Mouse (Mus musculus): ENCODE measurements around the gene Ak7. TPM values are rescaled to one million over a fixed set of nuclear protein-coding genes. Genes with fewer than 3 reads are reported as not detected.

Gene Ak7
- polyA plus RNA-seq (2014; fragmentation: Illumina TruSeq; extraction: RNeasy Lipid Tissue Mini Kit (QIAGEN cat#74804); ENCODE audit: low read depth, low replicate concordance), result 53.2 TPM

DNA sequence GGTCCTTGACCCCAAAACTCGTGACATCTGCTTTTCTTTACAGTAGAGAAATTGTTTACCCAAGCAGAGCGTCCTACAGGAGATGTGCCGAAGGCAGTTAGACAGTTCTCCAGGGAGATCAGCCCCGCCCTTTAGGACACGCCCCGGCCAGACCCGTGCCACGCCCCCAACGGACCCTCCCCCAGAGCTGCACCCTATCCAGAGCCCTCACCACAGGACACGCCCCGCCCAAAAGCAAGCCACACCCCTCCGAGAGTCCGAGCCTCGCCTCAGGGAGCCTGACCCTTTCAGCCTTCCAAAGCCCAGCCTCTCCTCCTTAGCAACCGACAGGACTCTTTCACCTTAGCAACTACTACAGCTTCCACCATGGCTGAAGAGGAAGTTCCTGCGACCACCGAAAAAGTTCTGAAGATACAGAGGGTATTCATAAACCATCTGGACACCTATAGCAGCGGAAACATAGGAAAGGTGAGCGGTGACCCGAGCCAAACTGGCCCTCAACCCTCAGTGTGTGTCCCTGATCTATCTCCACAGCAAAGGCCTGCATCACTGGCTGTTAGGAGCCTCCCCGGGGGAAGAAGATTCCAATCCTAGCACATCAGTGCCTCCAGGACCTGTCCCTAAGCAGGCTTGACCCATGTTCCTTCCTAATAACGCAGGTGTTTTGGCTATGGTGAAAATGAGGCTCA, at the start of gene Ak7:
TSS of gene Ak7 (plus strand) at position 178 of the 689 bp plus-strand sequence.

DNA sequence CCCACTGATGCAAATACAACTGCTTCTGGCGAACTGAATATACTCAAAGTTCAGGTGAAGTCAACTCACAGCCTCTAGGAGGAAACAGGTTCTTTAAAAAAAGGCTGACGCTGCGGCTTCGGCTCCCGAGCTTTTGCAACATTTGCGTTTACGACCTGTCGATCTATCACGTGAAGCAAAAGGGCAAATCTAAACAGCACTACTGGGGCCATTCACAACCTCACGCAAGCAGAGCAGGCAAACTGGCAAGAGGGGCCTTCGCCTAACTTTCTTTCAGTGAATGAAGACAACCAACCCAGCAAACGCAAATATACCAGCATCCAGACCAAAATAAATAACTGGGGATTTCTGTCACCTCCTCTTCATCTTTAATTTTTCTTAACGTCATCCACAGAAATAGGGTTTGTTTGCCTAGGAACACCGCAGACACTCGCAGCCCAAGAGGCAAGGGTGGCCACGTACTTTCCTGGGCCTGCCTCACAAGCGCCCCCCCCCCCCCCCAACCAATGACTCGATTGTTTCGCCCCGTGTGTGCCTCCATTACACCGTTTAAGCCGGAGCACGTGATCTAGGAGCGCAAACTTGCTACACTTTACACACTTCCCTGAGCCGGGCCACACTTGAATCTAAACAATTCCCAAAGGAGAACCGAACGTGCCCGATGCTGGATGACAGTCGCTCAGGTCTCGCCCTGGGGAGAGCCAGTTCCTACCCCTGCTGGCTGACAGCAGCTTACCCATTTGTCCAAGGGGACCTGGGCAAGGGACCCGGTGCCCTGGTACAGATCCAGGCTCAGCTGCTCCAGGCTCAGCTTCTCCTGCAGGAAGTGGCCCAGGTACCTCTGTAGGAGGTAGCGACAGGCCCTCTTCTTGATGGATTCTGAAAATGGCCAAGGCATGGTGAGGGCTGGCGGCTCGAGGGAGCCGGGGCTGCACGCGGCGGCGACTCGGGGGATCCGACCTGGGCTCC, 21.6 kb upstream of the Ak7 start, which contains the start of gene Gskip:
TSS of gene Gskip (plus strand) at position 897 of the 969 bp plus-strand sequence.

GRCm38 (mm10) chr12:105685001-105685691, 20.6 kb upstream of the Ak7 start, which contains the start of gene Atg2b:
Atg2b (minus strand) TSS chr12:105685211.

DNA sequence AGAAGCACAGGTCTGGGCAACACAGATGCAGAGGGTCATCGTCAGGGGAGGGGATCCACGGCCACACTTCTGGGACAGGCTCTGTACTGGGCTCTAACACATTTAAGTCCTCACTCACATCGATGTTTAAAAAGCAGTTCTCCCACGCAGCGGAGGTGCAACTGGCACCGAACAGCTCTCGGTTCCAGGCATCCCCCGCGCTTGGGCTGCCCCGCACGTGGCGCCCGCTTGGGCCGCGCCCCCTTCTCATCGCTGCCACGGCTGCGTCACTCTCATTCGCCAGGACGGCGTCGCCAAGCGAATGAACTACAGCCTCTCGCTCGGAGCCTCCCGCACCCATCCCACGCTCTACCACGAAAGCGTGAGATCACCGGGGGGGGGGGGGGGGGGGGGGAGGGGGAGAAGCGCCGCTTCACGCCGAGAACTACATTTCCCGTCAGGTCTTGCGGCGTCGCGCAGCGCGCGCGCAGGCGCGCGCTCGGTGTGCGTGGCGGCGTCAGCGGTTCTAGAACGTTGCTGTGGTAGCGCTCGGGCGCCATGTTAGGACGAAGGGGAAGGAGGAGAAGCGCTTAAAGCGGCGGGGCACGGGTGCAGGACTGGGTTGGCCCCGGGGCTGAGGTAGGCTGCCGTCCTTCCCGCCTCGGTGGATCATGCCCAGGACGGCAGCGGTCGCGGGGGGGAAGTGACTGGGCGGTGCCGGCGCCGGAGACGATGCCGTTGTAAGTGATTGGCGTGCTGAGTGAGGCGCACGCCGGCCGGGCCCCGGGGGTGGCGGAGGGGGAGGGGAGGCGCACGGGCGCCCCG, 78.6 kb downstream of the Ak7 start, which contains the start of gene Papola:
TSS of gene Papola (plus strand) at position 499 of the 804 bp plus-strand sequence.

Other genes starting within 250 kb of the Ak7 start
- 0.34 TPM for gene Bdkrb2, start 142.8 kb upstream of the Ak7 start, polyA plus RNA-seq (2014; fragmentation: Illumina TruSeq; extraction: RNeasy Lipid Tissue Mini Kit (QIAGEN cat#74804); ENCODE audit: low read depth, low replicate concordance)
- not detected for gene Bdkrb1, start 102.9 kb upstream of the Ak7 start, polyA plus RNA-seq (2014; fragmentation: Illumina TruSeq; extraction: RNeasy Lipid Tissue Mini Kit (QIAGEN cat#74804); ENCODE audit: low read depth, low replicate concordance)
- gene Gskip, start 21.1 kb upstream of the Ak7 start, polyA plus RNA-seq (2014; fragmentation: Illumina TruSeq; extraction: RNeasy Lipid Tissue Mini Kit (QIAGEN cat#74804); ENCODE audit: low read depth, low replicate concordance), result 13.8 TPM
- gene Atg2b, start 20.8 kb upstream of the Ak7 start, polyA plus RNA-seq (2014; fragmentation: Illumina TruSeq; extraction: RNeasy Lipid Tissue Mini Kit (QIAGEN cat#74804); ENCODE audit: low read depth, low replicate concordance), result 16.4 TPM
- gene Papola, start 78.7 kb downstream of the Ak7 start, polyA plus RNA-seq (2014; fragmentation: Illumina TruSeq; extraction: RNeasy Lipid Tissue Mini Kit (QIAGEN cat#74804); ENCODE audit: low read depth, low replicate concordance), result 364 TPM